Mouse (Mus musculus) induced T-regulatory cell, adult 2 months (primary cell): Measurements from ENCODE around the gene Cep72.
"Not testable (repeated sequence)": the region's sequence is repeated elsewhere in the genome, so short reads cannot be mapped to it uniquely, and the experiment has no call there.

Experiments
- DNase-seq: peaks from one replicate; pipeline ENCODE4 v3.0.0-alpha.2; 2012; ENCODE audit warnings: low read depth

Cep72 gene

DNA sequence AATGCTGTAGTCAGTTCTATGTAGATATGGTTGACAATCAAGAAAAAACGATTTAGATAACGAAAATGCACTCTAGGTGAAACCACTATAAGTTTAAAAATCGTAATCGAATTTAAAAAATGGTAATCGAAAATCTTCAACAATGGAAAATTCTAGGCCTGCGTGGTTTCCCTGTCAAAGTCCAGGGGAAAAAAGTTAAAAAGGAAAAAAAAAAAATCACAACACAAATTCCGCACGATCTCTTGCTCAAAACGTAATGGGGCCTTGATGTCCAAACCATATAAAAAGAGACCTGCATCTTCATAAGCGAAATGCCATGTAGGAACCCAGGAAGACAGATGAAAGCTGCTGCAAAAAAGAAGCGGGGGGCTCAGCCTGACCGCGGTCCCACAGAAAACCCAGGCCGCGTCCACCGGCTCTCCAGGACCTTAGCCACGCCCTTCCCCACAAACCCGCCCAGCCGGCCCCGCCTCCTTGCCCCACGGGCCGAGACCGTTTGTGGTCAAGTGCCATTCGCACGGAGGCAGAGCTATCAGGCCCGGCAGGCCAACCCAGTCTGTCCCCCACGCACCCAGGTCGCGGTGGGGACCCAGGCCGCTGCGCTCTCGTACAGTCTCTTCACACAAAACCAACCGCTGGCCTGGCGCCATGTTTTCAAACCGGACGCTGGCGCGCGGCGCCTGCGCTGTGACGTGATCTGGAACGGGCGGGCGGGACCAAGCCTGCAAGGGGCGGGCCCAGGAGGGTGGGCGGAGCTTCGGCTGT is at the start of gene Cep72:
Gene Cep72 (minus strand): TSS at position 687 of the 765 bp plus-strand sequence.
- DNase-seq: peak; percentile 95

DNA sequence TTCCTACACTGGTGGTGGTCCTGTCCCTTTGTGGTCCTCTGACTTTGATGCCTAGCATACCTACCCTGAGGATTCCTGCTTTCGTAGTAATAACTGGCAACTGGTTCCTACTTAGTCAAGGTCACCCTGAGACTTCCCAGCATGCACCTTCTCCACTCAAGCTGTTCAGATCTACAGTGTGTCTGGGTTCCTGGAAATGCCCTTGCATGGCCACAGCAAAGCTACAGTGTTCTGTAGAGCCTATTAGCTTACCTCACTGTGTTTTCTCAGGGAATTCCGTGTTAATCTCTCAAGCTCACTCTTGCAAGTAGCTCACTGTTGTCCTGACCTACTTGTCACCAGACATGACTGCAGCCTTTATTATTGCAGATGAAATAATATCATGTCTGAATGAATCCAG is 45.3 kb upstream of the Cep72 start:
- no peak for DNase-seq

- DNase-seq: no peak
These were observed 42.3 kb upstream of the Cep72 start for GRCm38 (mm10) chr13:74104417-74104816.

- no peak for DNase-seq
These were observed 40.9 kb upstream of the Cep72 start for GRCm38 (mm10) chr13:74102831-74103582.

- DNase-seq: no peak
These were observed 40.2 kb upstream of the Cep72 start for GRCm38 (mm10) chr13:74102108-74102830.

- no peak for DNase-seq
These were observed 36.8 kb upstream of the Cep72 start for GRCm38 (mm10) chr13:74098913-74099312.

DNA sequence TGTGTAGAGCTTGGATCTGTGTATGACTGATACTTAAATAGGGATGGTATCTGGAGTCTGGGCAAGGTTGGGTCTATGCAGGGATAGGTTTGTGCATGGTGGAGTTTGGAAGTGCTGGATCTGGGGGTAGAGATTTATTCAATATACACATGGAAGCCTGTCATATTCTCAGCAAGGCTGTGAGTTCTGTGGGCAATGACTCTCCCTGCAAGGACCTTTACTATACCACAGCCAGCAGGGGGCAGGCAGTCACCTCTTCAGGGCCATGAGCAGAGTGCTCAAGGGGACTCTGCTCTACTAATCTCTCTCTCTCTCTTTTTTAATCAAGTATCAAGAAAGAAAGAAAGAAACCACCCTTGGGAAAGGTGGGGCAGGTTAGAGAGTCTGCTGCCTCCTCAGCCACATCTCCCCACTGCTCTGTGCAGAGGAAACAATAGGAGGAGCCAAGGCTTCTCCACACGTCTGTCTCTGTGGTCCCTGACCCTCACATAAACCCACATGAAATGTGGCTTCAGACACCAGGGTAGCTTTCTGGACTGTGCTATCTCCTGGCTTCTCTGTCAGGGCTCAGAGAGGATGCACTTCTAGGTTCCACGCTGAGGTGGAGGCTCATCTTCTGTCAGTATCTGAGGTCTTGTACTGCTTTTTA is 34.7 kb upstream of the Cep72 start:
- DNase-seq: peak; percentile 55

DNA sequence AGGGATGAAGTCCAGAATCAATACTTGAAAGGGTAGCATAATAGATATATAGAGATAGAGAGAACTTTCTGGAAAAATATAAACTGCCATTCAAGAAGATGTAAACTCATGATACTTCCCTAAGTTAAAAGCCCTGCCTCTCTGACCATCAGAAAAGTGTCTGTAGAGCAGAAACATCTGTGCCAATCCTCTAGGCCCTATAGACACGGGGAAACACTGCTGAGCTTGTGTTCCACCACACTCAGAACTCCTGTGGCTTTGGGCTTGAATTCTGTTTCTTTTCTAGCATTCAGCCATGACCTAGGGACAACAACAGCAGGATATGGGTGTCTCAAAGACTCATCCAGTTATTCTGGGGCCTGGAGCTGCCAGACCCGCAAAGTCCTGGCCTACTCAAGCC is 33.8 kb upstream of the Cep72 start:
- DNase-seq: no peak

DNA sequence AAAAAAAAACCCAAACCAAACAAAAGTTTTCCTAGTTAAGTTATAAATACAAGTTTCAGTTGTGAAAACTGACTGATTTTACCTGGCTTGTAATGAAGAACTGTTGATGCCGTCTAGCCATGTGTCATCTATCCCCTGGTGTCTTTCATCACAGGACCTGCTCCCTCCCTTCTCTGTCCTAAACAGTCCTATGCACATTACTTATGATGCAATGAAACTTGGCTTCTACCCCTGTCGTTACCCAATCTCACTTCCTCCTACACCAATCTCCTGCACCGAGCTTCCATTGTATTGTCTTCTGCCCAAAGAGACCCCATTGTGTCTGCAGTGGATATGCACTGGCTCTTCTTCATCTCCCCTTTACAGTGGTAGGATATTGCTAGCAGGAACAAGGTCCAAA is 28.2 kb upstream of the Cep72 start:
- DNase-seq: no peak

DNA sequence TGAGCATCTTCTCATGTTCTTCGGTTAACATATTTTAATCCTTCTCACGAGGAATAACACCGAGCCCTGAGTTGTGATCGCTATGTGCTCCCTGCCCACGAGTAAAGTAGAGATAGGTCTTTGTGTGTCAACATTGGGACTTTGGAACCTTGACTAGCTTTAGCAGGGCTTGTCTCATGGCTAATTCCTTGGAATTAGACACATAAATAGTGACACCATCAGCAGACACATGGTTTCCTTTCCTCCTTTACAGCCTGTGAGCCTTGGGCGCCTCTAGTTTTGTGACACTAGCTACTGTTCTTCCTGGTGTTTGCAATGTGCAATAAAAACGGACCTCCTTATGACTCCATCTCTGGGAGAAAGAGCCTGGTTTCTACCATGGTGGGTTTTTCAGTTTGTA is 11.3 kb upstream of the Cep72 start:
- DNase-seq: no peak

GRCm38 (mm10) chr13:74071714-74072113 is 9.6 kb upstream of the Cep72 start:
- DNase-seq: no peak

GRCm38 (mm10) chr13:74071244-74071643 is 9.1 kb upstream of the Cep72 start:
- DNase-seq: not testable (repeated sequence)

GRCm38 (mm10) chr13:74066576-74066975 is 4.5 kb upstream of the Cep72 start:
- DNase-seq: no peak

GRCm38 (mm10) chr13:74063340-74064050 is 1.4 kb upstream of the Cep72 start:
- peak; percentile 8 for DNase-seq

GRCm38 (mm10) chr13:74062378-74063128 is 454 bp upstream of the Cep72 start:
- DNase-seq: peak; percentile 19

- no peak for DNase-seq
These were observed 4.0 kb downstream of the Cep72 start for GRCm38 (mm10) chr13:74058081-74058480.

GRCm38 (mm10) chr13:74056194-74056593 is 5.9 kb downstream of the Cep72 start:
- DNase-seq: no peak

- no peak for DNase-seq
These were observed 22.2 kb downstream of the Cep72 start for GRCm38 (mm10) chr13:74039926-74040325.

- DNase-seq: no peak
These were observed 26.3 kb downstream of the Cep72 start for GRCm38 (mm10) chr13:74035776-74036175.

- DNase-seq: no peak
These were observed 27.3 kb downstream of the Cep72 start for GRCm38 (mm10) chr13:74034756-74035155.

- no peak for DNase-seq
These were observed 31.0 kb downstream of the Cep72 start for GRCm38 (mm10) chr13:74031133-74031532.
